Mouse (Mus musculus) kidney, postnatal 36 days (tissue): Measurements from ENCODE around the gene Slc17a6.

ENCODE experiments used
- DNase-seq, 2 experiments: peaks; one replicate each; pipeline ENCODE4 v3.0.0; 2021 to 2022; ENCODE audit warnings: mixed read lengths in 2 of 2

Gene Slc17a6

GRCm38 (mm10) chr7:51621694-51622145, at the start of gene Slc17a6:
Slc17a6 (plus strand) TSS chr7:51622006.
- peak; percentile 59 to 82 for DNase-seq

DNA sequence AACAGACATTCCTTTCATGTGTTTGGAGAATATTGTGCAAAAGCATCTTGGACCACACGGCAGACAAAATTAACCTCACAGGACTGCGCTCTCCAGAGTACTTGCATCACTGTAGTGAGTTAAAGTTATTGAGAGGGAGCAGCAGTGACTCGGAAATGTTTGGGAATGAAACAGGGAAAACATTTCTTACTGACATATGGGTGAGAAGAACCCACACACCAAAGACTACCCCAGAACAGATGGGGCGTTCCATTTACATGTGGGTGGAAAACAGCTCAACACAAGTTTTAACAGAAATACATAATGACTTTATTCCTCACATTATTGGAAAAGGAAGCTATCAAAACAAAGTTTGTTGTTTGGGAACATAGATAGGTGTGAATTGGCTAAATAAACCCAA, 21.8 kb upstream of the Slc17a6 start:
- DNase-seq = no peak

- DNase-seq = no peak
These were observed 18.1 kb upstream of the Slc17a6 start for GRCm38 (mm10) chr7:51603741-51604140.

DNA sequence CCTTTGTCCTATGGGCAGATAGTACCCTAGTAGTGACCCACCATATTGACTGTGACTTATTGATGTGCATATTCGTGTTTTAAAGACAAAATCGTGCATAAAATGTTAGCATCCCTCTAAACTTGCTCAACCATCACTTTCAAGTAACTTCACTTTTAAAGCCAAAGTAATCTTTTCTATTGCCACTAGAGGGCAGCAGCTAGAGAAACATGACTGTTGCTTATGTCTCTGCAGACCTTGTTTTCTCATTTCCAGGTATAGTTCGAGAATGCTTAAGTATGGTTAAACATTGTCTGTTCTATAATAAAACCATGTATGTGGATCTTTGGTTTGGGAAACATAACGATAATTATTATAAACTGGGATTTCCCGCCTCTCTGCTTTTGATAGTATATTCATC, 7.4 kb upstream of the Slc17a6 start:
- peak in 1 of 2 experiments; percentile 6 for DNase-seq

- peak in 1 of 2 experiments; percentile 8 for DNase-seq
These were observed 3.9 kb upstream of the Slc17a6 start for GRCm38 (mm10) chr7:51617941-51618340.

- no peak for DNase-seq
These were observed 3.4 kb upstream of the Slc17a6 start for GRCm38 (mm10) chr7:51618412-51618811.

GRCm38 (mm10) chr7:51619977-51620376, 1.8 kb upstream of the Slc17a6 start:
- DNase-seq = no peak

DNA sequence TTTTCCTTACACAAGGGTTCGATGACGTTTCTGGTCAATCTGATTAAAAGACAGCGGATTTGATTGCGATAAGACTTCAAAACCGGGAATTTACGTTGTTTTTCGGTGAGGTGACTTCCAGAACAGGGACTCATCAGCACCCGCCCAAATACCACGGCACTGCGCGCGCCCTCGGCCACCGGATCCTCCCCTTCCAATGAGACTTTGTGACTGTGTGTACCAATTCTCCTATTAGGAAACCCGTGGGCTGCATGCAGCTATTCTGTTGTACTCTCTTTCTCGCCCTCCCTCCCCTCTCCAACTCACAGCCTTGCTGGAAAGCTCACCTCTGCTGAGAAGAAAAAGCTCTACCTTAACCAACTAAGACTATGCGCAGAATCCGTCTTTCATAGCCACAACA, 390 bp downstream of the Slc17a6 start:
- DNase-seq = no peak

GRCm38 (mm10) chr7:51622666-51623065, 860 bp downstream of the Slc17a6 start:
- DNase-seq = no peak

GRCm38 (mm10) chr7:51624336-51624897, 2.6 kb downstream of the Slc17a6 start:
- DNase-seq = no peak

GRCm38 (mm10) chr7:51625161-51625560, 3.4 kb downstream of the Slc17a6 start:
- no peak for DNase-seq

- no peak for DNase-seq
These were observed 3.9 kb downstream of the Slc17a6 start for GRCm38 (mm10) chr7:51625591-51626255.

- DNase-seq = no peak
These were observed 4.7 kb downstream of the Slc17a6 start for GRCm38 (mm10) chr7:51626451-51627000.

DNA sequence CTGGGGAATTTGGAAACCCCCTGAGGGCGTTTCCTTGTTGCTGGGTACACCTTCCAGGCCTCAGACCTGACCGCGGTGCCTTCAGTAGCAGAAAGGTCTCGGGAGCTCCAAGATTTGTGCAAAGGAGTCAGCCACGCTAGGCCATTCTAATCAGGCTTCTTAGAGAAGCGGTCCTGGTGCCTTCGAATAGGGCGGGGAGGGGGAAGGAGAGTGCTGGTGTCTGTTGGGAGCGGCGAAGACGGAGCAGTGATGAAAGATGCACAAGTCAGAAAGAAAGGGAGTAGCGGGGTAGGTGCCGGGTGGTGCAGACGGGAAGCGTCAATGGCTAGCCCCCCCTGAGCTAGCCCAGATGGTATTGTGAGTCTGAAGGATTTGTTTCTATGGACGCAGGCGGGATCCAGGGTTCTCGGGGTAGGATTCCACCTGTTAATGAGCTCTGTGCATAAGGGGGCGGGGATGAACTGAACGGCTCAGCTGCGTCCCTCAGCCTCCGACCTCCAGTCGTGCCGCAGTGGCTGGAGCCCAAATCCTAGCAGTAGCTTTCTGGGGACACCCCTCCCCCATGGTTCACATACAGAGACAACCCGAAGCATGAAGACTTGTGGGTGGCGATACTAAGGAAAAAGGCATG, 5.3 kb downstream of the Slc17a6 start:
- no peak for DNase-seq

GRCm38 (mm10) chr7:51627666-51628065, 5.9 kb downstream of the Slc17a6 start:
- DNase-seq = no peak

DNA sequence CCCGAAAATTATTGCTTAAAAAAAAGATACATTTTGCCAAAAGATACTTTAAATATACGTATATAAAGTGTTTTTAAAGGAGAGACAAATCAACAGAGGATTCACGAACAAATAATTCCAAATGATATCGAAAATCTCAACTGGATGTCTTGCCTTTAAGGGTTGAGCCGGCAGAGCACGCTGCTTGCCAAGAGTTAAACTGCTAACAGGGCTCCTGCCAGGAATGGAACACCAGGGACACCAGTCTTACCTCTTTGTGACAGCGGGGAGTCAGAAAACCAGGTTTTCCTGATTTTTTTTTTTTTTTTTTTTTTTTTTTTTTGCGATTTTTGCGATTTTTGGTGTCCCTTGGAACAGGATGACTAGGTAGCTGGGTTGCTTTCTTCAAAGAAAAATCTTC, 6.5 kb downstream of the Slc17a6 start:
- no peak for DNase-seq

DNA sequence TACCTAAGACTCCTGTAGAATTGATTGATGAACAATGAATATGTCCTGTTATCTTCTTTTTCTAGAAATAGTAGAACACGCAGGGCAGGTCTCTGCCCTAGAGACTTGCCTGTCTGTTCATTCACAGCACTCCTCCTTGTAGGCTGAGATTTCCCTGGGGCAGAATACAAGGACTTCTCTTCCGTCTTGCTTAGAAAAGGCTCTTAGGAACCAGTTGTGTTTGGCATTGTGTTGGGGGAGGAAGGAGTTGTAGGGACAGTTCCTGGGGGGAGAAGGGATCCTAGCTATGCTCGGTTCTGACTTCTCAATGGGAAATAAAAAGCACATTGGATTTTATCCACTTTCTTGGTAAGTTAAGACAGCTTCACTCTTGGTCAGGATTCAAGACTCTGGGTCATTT, 7.4 kb downstream of the Slc17a6 start:
- DNase-seq = no peak

GRCm38 (mm10) chr7:51631171-51631570, 9.4 kb downstream of the Slc17a6 start:
- DNase-seq = no peak

DNA sequence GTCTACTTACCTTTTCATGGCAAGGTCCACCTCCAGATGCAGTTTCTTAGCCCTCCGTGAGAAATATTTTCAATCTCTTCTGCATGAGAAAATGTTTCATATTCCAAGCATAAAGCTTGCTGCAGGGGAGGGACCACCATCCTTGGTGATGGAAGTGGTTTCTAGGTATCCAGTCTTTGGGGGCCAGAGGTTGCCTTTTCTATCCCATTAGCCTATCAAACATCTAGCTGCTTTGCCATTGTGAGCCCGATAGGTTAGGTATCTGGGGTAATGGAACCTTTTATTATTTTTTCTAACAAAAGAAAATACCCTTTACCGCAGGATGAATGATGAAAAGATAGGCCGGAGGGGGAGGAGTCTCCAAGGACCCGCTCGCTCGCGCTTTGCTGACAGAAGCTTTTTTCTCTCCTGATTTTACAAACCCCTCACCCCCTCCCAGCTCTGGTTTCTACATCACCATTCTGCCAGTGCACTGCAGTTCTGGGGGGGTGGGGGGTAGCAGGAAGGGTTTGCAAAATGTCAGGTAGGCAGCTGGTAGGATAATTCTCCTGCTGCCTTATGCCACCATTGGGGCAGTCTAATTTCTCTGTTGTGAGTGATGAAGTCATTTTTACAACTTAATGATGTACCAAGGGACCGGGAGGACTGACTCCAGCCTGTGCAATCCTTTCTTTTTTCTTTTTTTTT, 10.9 kb downstream of the Slc17a6 start:
- no peak for DNase-seq

DNA sequence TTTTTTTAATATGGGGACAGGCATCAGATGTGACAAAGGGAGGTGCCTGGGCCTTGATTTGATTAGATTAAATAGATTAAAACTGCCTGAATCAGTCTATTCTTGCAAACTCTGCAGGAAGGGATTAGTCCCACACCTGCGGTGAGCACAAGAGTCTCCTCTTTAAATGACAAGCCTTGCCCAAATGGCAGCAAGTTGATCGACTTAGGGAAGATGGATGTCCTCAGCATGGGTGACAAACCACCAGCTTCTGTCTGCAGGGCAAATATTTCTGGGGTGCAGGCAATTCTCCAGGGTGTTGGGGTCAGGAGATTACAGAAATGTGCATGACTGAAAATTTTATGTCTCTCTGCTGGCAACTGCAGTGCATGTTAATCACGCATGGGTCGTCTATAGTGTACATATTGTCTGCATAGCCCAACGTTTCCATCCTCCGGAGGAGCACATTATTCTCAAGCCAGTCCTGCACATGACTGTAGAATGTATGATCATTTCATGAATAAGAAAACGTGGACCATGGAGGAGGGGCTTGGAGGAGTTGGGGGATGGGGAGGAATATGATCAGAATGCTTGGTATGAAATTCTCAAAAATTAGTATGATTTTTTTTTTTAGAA, 11.5 kb downstream of the Slc17a6 start:
- DNase-seq = no peak

- no peak for DNase-seq
These were observed 35.3 kb downstream of the Slc17a6 start for GRCm38 (mm10) chr7:51657152-51657551.

DNA sequence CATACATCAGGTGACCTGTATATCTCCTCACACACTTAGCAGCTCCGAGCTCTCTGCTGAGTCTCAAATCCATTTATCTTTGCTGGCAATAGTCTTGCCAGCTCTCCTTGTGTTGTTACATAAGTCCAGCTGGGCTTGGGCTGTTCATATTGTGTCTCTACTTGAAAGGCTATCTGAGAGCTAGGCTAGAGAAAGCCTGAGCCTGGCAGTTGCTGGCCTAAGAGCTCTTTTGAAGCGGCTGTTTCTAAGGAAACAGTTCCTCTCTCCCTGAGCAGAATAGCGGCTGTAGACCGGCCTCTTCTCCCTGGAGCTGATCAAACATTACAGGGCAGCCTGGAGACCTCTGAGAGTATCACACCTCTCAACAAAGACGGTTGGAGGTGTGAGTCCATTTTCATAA, 40.6 kb downstream of the Slc17a6 start:
- DNase-seq = no peak
